Mouse (Mus musculus): ENCODE measurements around the gene Slc25a25. TPM values are rescaled to one million over a fixed set of nuclear protein-coding genes. Genes with fewer than 3 reads are reported as not detected.

Gene Slc25a25
- polyA plus RNA-seq, 1 experiment from 2014 or later = 21.9 TPM

DNA sequence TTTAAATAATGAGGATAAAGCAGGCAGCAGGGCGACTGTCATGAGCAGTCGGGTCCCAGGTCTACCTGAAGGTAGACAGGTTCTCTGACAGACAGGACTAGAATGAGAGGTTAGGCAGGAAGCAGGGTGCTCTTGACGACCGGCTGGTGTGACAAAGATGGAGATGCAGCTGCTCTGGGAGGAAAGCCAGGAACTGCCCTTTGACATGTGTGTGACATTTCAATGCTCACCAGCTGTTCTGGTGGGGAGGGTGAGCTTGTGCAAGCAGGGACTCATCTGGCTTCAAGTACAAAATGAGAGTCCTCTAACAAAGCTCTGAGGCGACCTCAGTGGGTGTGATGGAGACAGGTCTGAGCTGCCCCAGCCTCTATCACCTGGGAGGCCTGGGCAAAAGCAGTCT lies 37.3 kb downstream of the Slc25a25 start:
- peaks cover 13% of the 10 kb centered on the region for H3K4me1 ChIP-seq (ENCODE audit: insufficient read depth, low read length)
- peaks cover 39% of the 10 kb centered on the region for H3K36me3 ChIP-seq (ENCODE audit: insufficient read depth, low read length)
- 27% methylated on average over 5 of the region's 5 CpGs for whole genome bisulfite sequencing
- no peak for ATAC-seq (ENCODE audit: low FRiP score, low TSS enrichment)
- H3K27ac ChIP-seq (ENCODE audit: low read length) = no peak overlapping the region
- no peak overlapping the region for H3K9ac ChIP-seq (replicated peaks; ENCODE audit: low read length)
- no peak overlapping the region for H3K4me2 ChIP-seq (replicated peaks; ENCODE audit: low read depth, low read length)
- H3K27me3 ChIP-seq (ENCODE audit: insufficient read depth, low read length) = no peaks in the 10 kb centered on the region
- no peak overlapping the region for H3K4me3 ChIP-seq (ENCODE audit: low read length)
- H3K9me3 ChIP-seq (ENCODE audit: low read length) = no peaks in the 10 kb centered on the region

DNA sequence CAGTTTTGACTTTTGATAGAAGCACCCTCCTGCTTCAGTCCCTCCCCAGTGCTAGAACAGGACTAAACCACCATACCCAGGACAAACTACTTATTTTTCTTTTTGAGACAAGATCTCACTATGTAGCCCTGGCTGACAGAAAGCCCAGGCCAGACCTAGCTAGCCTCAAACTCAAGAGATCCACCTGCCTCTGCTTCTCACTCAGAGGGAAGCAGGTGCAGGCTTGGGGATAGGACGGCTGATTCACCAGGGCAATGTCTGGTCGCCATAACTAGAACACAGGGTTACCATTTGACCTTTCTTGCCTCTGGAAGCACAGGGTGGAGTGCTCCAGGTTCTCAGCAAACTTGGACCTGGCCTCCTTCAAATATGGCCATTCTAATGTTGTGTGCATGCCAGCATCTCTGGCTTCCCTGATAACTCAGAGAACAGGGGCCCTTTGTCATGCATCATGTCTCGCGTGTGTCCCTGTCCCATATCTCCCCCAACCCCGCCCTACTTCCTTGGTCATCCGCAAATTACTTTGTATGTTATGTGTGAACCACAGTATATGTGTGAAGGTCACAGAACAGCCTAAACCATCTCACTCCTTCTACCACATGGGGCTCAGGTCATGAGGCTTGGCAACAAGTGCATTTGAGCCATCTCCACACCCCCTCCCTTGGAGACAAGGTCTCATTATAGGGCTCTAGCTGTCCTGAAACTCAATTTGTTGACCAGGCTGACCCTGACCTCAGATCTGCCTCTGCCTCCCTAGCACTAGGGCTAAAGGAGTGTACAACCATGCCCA lies 38.3 kb downstream of the Slc25a25 start:
- H3K4me2 ChIP-seq (replicated peaks; ENCODE audit: low read depth, low read length) = no peak overlapping the region
- WGBS = 91% methylated on average over 6 of the region's 6 CpGs
- peaks cover 33% of the 10 kb centered on the region for H3K36me3 ChIP-seq (ENCODE audit: insufficient read depth, low read length)
- no peak overlapping the region for H3K27ac ChIP-seq (ENCODE audit: low read length)
- no peak overlapping the region for H3K9ac ChIP-seq (replicated peaks; ENCODE audit: low read length)
- H3K9me3 ChIP-seq (ENCODE audit: low read length) = no peaks in the 10 kb centered on the region
- no peaks in the 10 kb centered on the region for H3K27me3 ChIP-seq (ENCODE audit: insufficient read depth, low read length)
- peaks cover 9% of the 10 kb centered on the region for H3K4me1 ChIP-seq (ENCODE audit: insufficient read depth, low read length)
- no peak for ATAC-seq (ENCODE audit: low FRiP score, low TSS enrichment)
- no peak overlapping the region for H3K4me3 ChIP-seq (ENCODE audit: low read length)

DNA sequence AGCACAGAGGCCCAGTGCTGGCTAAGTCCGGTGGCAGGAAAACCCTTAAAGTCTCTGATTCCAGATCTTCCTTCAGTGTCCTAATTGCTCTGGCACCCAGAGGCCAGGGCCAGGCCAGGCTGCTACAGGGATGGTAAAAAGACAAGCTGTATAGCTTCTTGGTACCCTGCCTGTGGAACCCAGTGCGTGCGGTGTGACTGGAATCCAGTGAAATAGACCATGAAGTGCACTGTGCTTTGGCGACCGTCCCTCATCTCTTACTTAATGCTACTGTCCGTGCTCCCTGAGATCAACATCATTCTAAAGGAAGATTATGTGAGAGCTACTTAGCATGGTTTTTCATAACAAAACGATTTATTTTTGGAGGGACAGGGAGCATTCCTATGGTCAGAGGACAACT lies 39.8 kb downstream of the Slc25a25 start:
- H3K4me1 ChIP-seq (ENCODE audit: insufficient read depth, low read length) = peaks cover 9% of the 10 kb centered on the region
- no peak overlapping the region for H3K9ac ChIP-seq (replicated peaks; ENCODE audit: low read length)
- ATAC-seq (ENCODE audit: low FRiP score, low TSS enrichment) = no peak
- H3K36me3 ChIP-seq (ENCODE audit: insufficient read depth, low read length) = peaks cover 19% of the 10 kb centered on the region
- H3K27ac ChIP-seq (ENCODE audit: low read length) = no peak overlapping the region
- no peaks in the 10 kb centered on the region for H3K27me3 ChIP-seq (ENCODE audit: insufficient read depth, low read length)
- no peak overlapping the region for H3K4me3 ChIP-seq (ENCODE audit: low read length)
- H3K9me3 ChIP-seq (ENCODE audit: low read length) = no peaks in the 10 kb centered on the region
- H3K4me2 ChIP-seq (replicated peaks; ENCODE audit: low read depth, low read length) = no peak overlapping the region
- WGBS = 71% methylated on average over 7 of the region's 7 CpGs

- Histone ChIP-seq H3K9ac (replicated peaks; ENCODE audit: low read length) (peak overlapping the region; percentile 38; the same call in 1 of the 2 replicates), H3K9me3 (ENCODE audit: low read length) (no peaks in the 10 kb centered on the region), H3K27me3 (ENCODE audit: insufficient read depth, low read length) (no peaks in the 10 kb centered on the region), H3K27ac (ENCODE audit: low read length) (peak overlapping the region; percentile 88), H3K4me1 (ENCODE audit: insufficient read depth, low read length) (peaks cover 9% of the 10 kb centered on the region; the same call in 1 of the 2 replicates), H3K36me3 (ENCODE audit: insufficient read depth, low read length) (no peaks in the 10 kb centered on the region), H3K4me3 (ENCODE audit: low read length) (no peak overlapping the region), H3K4me2 (replicated peaks; ENCODE audit: low read depth, low read length) (no peak overlapping the region)
- peak; percentile 86 for ATAC-seq (ENCODE audit: low FRiP score, low TSS enrichment)
- WGBS = 51% methylated on average over 25 of the region's 25 CpGs
These were observed 42.5 kb downstream of the Slc25a25 start for GRCm38 (mm10) chr2:32408429-32409424.

GRCm38 (mm10) chr2:32407144-32407824 lies 44.0 kb downstream of the Slc25a25 start:
- H3K27ac ChIP-seq (ENCODE audit: low read length) = peak overlapping the region; percentile 38; the same call in 1 of the 2 replicates
- ATAC-seq (ENCODE audit: low FRiP score, low TSS enrichment) = no peak

GRCm38 (mm10) chr2:32404663-32405062 lies 46.6 kb downstream of the Slc25a25 start:
- Histone ChIP-seq H3K27me3 (ENCODE audit: insufficient read depth, low read length) (no peaks in the 10 kb centered on the region), H3K4me1 (ENCODE audit: insufficient read depth, low read length) (peaks cover 9% of the 10 kb centered on the region; the same call in 1 of the 2 replicates), H3K36me3 (ENCODE audit: insufficient read depth, low read length) (peaks cover 25% of the 10 kb centered on the region), H3K4me2 (replicated peaks; ENCODE audit: low read depth, low read length) (no peak overlapping the region), H3K9ac (replicated peaks; ENCODE audit: low read length) (no peak overlapping the region), H3K9me3 (ENCODE audit: low read length) (no peaks in the 10 kb centered on the region), H3K4me3 (ENCODE audit: low read length) (no peak overlapping the region), H3K27ac (ENCODE audit: low read length) (no peak overlapping the region)
- ATAC-seq (ENCODE audit: low FRiP score, low TSS enrichment) = no peak
- 23% methylated on average over 2 of the region's 2 CpGs for WGBS

More at GRCm38 (mm10) chr2:32407144-32407824, 44.0 kb downstream of the Slc25a25 start:
- WGBS = 81% methylated on average over 7 of the region's 7 CpGs
- Histone ChIP-seq H3K9me3 (ENCODE audit: low read length) (no peaks in the 10 kb centered on the region), H3K9ac (replicated peaks; ENCODE audit: low read length) (no peak overlapping the region), H3K4me1 (ENCODE audit: insufficient read depth, low read length) (peaks cover 9% of the 10 kb centered on the region; the same call in 1 of the 2 replicates), H3K36me3 (ENCODE audit: insufficient read depth, low read length) (peaks cover 9% of the 10 kb centered on the region), H3K4me3 (ENCODE audit: low read length) (no peak overlapping the region), H3K4me2 (replicated peaks; ENCODE audit: low read depth, low read length) (no peak overlapping the region), H3K27me3 (ENCODE audit: insufficient read depth, low read length) (no peaks in the 10 kb centered on the region)

GRCm38 (mm10) chr2:32396695-32397094 lies 54.5 kb downstream of the Slc25a25 start:
- H3K36me3 ChIP-seq (ENCODE audit: insufficient read depth, low read length) = peaks cover 10% of the 10 kb centered on the region; the same call in 1 of the 2 replicates
- H3K4me3 ChIP-seq (ENCODE audit: low read length) = peak overlapping the region; percentile 95
- peaks cover 14% of the 10 kb centered on the region for H3K4me1 ChIP-seq (ENCODE audit: insufficient read depth, low read length)
- peak overlapping the region; percentile 80 for H3K4me2 ChIP-seq (replicated peaks; ENCODE audit: low read depth, low read length)
- 0% methylated on average over 15 of the region's 15 CpGs for WGBS
- ATAC-seq (ENCODE audit: low FRiP score, low TSS enrichment) = no peak
- no peaks in the 10 kb centered on the region for H3K27me3 ChIP-seq (ENCODE audit: insufficient read depth, low read length)
- H3K9me3 ChIP-seq (ENCODE audit: low read length) = no peaks in the 10 kb centered on the region; the same call in 1 of the 2 replicates
- H3K27ac ChIP-seq (ENCODE audit: low read length) = peak overlapping the region; percentile 90
- H3K9ac ChIP-seq (replicated peaks; ENCODE audit: low read length) = peak overlapping the region; percentile 83

DNA sequence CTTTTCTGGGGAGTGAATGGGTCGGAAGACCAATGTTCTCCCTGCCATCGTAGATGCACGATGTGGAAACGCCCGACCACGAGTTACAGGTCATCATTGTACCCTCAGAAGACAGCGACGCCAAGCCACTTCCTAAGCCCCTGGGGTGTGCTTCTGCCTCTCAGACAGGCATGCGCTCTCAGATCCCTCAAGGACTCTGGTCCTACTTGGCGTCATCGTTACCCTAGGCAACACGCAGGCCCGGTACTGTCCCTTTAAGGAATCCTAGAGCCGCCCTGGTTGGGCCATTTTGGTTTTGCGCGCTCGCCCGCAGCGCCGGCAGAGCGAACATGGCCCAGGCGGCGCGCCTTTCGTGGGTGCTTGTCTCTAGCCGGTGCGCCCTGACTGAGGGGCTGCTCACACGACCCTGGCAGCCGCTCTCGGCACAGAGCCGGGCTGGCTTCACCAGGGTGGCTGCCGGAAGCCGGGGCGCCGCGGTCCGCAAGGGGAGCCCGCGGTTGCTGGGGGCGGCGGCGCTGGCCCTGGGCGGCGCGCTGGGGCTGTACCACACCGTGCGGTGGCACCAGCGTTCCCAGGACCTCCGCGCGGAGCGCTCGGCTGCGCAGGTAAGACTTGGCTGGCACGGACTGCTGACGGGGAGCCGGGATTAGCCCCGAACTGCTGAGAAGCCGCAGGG lies 55.2 kb downstream of the Slc25a25 start:
- peaks cover 14% of the 10 kb centered on the region for H3K4me1 ChIP-seq (ENCODE audit: insufficient read depth, low read length)
- peak overlapping the region; percentile 95 for H3K4me3 ChIP-seq (ENCODE audit: low read length)
- H3K27ac ChIP-seq (ENCODE audit: low read length) = peak overlapping the region; percentile 90
- H3K4me2 ChIP-seq (replicated peaks; ENCODE audit: low read depth, low read length) = peak overlapping the region; percentile 80
- peaks cover 9% of the 10 kb centered on the region; the same call in 1 of the 2 replicates for H3K36me3 ChIP-seq (ENCODE audit: insufficient read depth, low read length)
- under 1% methylated on average over 59 of the region's 59 CpGs for WGBS
- peak overlapping the region; percentile 83 for H3K9ac ChIP-seq (replicated peaks; ENCODE audit: low read length)
- peak; percentile 95 for ATAC-seq (ENCODE audit: low FRiP score, low TSS enrichment)
- H3K9me3 ChIP-seq (ENCODE audit: low read length) = no peaks in the 10 kb centered on the region; the same call in 1 of the 2 replicates
- H3K27me3 ChIP-seq (ENCODE audit: insufficient read depth, low read length) = no peaks in the 10 kb centered on the region
